Mouse (Mus musculus): ENCODE data around the gene Dab2. TPM values are rescaled to one million over a fixed set of nuclear protein-coding genes. Genes with fewer than 3 reads are reported as not detected.

Dab2 gene
- polyA plus RNA-seq, 1 experiment, result 29.4 TPM

- peak; percentile 62 for DNase-seq (ENCODE audit: low read depth)
- TF ChIP-seq POLR2A (IDR thresholded peaks at IDR 0.05; ENCODE audit: borderline replicate concordance, extremely low read depth, insufficient read depth, insufficient read length, poor library complexity, severe bottlenecking), result no peak
- TF ChIP-seq CTCF (IDR thresholded peaks at IDR 0.05; ENCODE audit: borderline replicate concordance, extremely low read depth, insufficient read depth, insufficient read length), result no peak
These were observed 132.2 kb downstream of the Dab2 start for GRCm38 (mm10) chr15:6431777-6432176.

DNA sequence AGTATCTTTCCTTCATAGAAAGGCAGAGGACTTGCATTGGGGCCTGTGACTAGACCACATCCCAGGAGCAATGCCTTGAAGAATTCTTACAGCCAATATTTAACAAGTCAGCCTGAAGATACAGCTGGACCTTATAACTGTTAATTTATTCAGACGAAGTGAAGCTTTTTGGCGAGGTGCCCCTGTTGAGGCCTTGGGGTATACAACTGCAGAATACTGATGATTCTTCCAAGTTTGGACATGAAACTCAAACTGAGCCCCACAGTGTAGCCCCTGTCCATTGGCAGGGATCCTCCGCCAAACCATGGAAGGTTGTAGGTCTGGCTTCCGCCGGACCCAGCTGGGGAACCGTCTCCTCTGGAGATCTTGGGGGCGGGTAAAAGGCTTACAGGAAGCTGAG lies 132.8 kb downstream of the Dab2 start:
- DNase-seq (ENCODE audit: low read depth), result peak; percentile 61
- no peak for TF ChIP-seq CTCF (IDR thresholded peaks at IDR 0.05; ENCODE audit: borderline replicate concordance, extremely low read depth, insufficient read depth, insufficient read length)
- no peak for TF ChIP-seq POLR2A (IDR thresholded peaks at IDR 0.05; ENCODE audit: borderline replicate concordance, extremely low read depth, insufficient read depth, insufficient read length, poor library complexity, severe bottlenecking)

DNA sequence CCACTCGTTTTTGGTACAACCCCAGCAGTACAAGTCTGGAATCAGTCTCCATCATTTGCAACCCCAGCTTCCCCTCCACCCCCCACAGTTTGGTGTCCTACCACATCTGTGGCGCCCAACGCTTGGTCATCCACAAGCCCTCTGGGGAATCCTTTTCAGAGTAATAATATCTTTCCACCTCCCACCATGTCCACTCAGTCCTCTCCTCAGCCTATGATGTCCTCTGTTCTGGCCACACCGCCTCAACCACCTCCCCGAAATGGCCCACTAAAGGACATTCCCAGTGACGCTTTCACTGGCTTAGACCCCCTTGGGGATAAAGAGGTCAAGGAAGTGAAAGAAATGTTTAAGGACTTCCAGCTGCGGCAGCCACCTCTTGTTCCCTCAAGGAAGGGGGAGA lies 135.7 kb downstream of the Dab2 start:
- TF ChIP-seq POLR2A (IDR thresholded peaks at IDR 0.05; ENCODE audit: borderline replicate concordance, extremely low read depth, insufficient read depth, insufficient read length, poor library complexity, severe bottlenecking), result no peak
- TF ChIP-seq CTCF (IDR thresholded peaks at IDR 0.05; ENCODE audit: borderline replicate concordance, extremely low read depth, insufficient read depth, insufficient read length), result no peak
- no peak for DNase-seq (ENCODE audit: low read depth)

GRCm38 (mm10) chr15:6435773-6436172 lies 136.2 kb downstream of the Dab2 start:
- TF ChIP-seq CTCF (IDR thresholded peaks at IDR 0.05; ENCODE audit: borderline replicate concordance, extremely low read depth, insufficient read depth, insufficient read length), result peak; percentile 44; the same call in 1 of the 2 replicates
- TF ChIP-seq POLR2A (IDR thresholded peaks at IDR 0.05; ENCODE audit: borderline replicate concordance, extremely low read depth, insufficient read depth, insufficient read length, poor library complexity, severe bottlenecking), result no peak
- DNase-seq (ENCODE audit: low read depth), result no peak

- TF ChIP-seq CTCF (IDR thresholded peaks at IDR 0.05; ENCODE audit: borderline replicate concordance, extremely low read depth, insufficient read depth, insufficient read length), result no peak
- TF ChIP-seq POLR2A (IDR thresholded peaks at IDR 0.05; ENCODE audit: borderline replicate concordance, extremely low read depth, insufficient read depth, insufficient read length, poor library complexity, severe bottlenecking), result no peak
- DNase-seq (ENCODE audit: low read depth), result no peak
These were observed 139.1 kb downstream of the Dab2 start for GRCm38 (mm10) chr15:6438685-6439084.

DNA sequence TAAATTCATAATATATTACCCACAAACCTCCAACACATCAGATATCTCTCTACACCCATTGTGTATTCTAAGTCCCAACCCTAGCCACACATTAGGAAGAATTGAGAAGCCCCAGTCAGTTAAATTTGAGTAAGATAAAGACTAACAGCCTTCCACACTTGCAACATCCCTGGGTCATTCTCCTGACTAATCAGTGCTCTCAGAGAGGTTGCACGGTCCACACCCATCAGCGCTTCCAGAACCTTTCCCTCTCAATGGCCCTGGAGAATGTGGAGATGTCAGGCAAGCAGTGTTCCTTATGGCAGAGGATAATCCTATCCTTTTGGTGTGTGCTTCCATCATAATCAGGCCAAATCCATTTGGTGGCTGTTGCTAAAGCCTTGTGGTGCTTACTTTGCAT lies 144.9 kb downstream of the Dab2 start:
- no peak for DNase-seq (ENCODE audit: low read depth)
- TF ChIP-seq POLR2A (IDR thresholded peaks at IDR 0.05; ENCODE audit: borderline replicate concordance, extremely low read depth, insufficient read depth, insufficient read length, poor library complexity, severe bottlenecking) (no peak), CTCF (IDR thresholded peaks at IDR 0.05; ENCODE audit: borderline replicate concordance, extremely low read depth, insufficient read depth, insufficient read length) (no peak)

DNA sequence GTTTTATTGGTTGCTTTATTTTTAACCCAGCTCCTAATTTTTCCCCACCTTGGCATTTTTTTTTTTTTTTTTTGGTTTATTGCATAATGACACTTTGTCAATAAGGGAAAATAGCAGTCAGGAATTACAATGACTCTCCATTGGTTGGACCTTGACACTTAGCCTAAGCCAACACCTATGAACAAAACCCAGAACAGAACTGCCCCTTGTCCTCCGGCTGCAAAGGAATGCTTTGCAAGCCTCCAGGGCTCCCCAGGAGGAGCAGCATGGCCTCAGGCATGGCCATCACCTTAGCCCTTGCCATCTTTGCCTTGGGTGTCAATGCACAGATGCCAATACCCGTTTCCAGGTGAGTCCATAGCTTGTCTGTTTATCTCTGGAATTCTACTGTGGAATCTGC lies 145.5 kb downstream of the Dab2 start, which contains the start of gene C9:
C9 (plus strand) TSS at position 193 of the 400 bp plus-strand sequence.
- no peak for DNase-seq (ENCODE audit: low read depth)
- TF ChIP-seq POLR2A (IDR thresholded peaks at IDR 0.05; ENCODE audit: borderline replicate concordance, extremely low read depth, insufficient read depth, insufficient read length, poor library complexity, severe bottlenecking) (no peak), CTCF (IDR thresholded peaks at IDR 0.05; ENCODE audit: borderline replicate concordance, extremely low read depth, insufficient read depth, insufficient read length) (no peak)

DNA sequence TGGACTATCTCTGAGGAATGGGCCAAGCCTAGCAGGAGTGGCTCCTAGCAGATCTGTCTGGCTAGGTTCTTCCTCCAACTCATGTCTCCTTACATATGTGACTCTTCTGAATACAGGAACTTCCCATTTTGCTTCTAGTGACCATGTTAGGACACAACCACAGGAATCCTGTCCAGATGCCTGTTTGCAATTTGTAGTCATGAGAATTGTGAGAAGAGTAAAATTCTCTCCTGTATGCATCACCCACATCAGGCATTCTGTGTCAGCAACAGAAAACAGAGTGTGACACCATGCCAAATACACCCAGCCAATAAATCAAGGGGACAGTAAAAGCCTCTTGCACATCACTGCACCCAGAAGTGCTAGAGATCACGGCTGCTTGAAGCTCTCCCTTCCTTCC lies 146.6 kb downstream of the Dab2 start:
- DNase-seq (ENCODE audit: low read depth), result no peak
- TF ChIP-seq POLR2A (IDR thresholded peaks at IDR 0.05; ENCODE audit: borderline replicate concordance, extremely low read depth, insufficient read depth, insufficient read length, poor library complexity, severe bottlenecking) (no peak), CTCF (IDR thresholded peaks at IDR 0.05; ENCODE audit: borderline replicate concordance, extremely low read depth, insufficient read depth, insufficient read length) (no peak)

DNA sequence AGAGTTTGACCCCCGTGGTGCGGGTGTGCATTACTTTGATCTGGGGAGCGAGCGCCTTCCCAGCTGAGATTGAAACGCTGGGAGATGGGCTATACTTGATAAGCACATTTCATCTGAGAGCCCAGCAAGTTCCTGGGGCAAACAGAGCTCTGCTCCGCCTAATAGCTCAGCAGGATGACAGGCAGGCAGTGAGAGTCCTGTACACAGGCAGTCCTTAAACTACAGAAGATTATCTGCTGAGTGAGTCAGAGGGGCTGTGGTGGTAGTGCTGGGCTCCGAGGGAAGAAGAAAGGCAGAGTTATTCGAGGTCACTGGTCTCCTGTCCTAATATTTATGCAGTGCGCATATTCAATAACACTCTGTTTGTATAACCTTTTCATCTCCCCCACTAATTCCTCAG lies 149.3 kb downstream of the Dab2 start:
- peak; percentile 70 for DNase-seq (ENCODE audit: low read depth)
- TF ChIP-seq CTCF (IDR thresholded peaks at IDR 0.05; ENCODE audit: borderline replicate concordance, extremely low read depth, insufficient read depth, insufficient read length) (no peak), POLR2A (IDR thresholded peaks at IDR 0.05; ENCODE audit: borderline replicate concordance, extremely low read depth, insufficient read depth, insufficient read length, poor library complexity, severe bottlenecking) (no peak)

DNA sequence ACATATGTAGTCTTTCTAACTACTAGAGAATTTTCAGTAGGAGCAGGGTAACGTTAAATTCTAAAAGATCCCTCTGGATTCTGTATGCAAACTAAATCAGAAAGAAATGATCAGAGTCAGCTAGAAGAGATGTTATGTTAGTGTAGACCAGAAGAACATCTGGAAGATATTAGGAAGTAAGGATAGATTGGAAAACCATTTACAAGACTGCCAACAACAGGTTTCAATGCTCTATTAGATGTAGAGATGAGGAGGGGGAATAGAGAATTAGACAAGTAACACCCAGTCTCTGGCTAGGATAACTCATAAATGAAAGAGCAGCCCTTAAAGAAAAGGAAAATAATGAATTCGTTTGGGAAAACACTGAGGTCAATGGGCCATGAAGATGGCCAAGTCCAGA lies 154.9 kb downstream of the Dab2 start:
- TF ChIP-seq POLR2A (IDR thresholded peaks at IDR 0.05; ENCODE audit: borderline replicate concordance, extremely low read depth, insufficient read depth, insufficient read length, poor library complexity, severe bottlenecking), result no peak
- TF ChIP-seq CTCF (IDR thresholded peaks at IDR 0.05; ENCODE audit: borderline replicate concordance, extremely low read depth, insufficient read depth, insufficient read length), result no peak
- no peak for DNase-seq (ENCODE audit: low read depth)

GRCm38 (mm10) chr15:6461381-6461780 lies 161.8 kb downstream of the Dab2 start:
- DNase-seq (ENCODE audit: low read depth), result no peak
- TF ChIP-seq CTCF (IDR thresholded peaks at IDR 0.05; ENCODE audit: borderline replicate concordance, extremely low read depth, insufficient read depth, insufficient read length) (no peak), POLR2A (IDR thresholded peaks at IDR 0.05; ENCODE audit: borderline replicate concordance, extremely low read depth, insufficient read depth, insufficient read length, poor library complexity, severe bottlenecking) (no peak)

- no peak for TF ChIP-seq CTCF (IDR thresholded peaks at IDR 0.05; ENCODE audit: borderline replicate concordance, extremely low read depth, insufficient read depth, insufficient read length)
- no peak for TF ChIP-seq POLR2A (IDR thresholded peaks at IDR 0.05; ENCODE audit: borderline replicate concordance, extremely low read depth, insufficient read depth, insufficient read length, poor library complexity, severe bottlenecking)
- DNase-seq (ENCODE audit: low read depth), result no peak
These were observed 163.9 kb downstream of the Dab2 start for GRCm38 (mm10) chr15:6463361-6463923.

Data from brain, embryonic 14.5 days (tissue).